Mouse (Mus musculus) lung, postnatal 0 days (tissue): Measurements from ENCODE around the gene Ypel3. TPM values are rescaled to one million over a fixed set of nuclear protein-coding genes. Genes with fewer than 3 reads are reported as not detected.

Source experiments
- ATAC-seq: fragments of 200-750 bp; cut with Nextera tagmentation; 2 replicates; pipeline ENCODE4 v1.8.0; 2017; ENCODE audit warnings: moderate library complexity
- DNase-seq: peaks from one replicate; pipeline ENCODE4 v3.0.0-alpha.2; 2016; ENCODE audit warnings: low spot score
- H3K27ac ChIP-seq: fragments of 300-500 bp; sonication (generic); 2 replicates; pipeline ENCODE4 v1.5.1; 2014; ENCODE audit warnings: antibody characterized with exemption, mild to moderate bottlenecking, low read length, mixed read lengths
- H3K27me3 ChIP-seq: fragments of 300-500 bp; sonication (generic); replicated peaks from 2 replicates; pipeline ENCODE4 v1.6.1; 2014; ENCODE audit warnings: low read length, mixed read lengths; ENCODE audit not compliant: insufficient read depth
- H3K36me3 ChIP-seq: fragments of 300-500 bp; sonication (generic); 2 replicates; pipeline ENCODE4 v1.6.1; 2014; ENCODE audit warnings: low read length, mixed read lengths; ENCODE audit not compliant: insufficient read depth
- H3K4me1 ChIP-seq: fragments of 300-500 bp; sonication (generic); 2 replicates; pipeline ENCODE4 v1.6.1; 2014; ENCODE audit warnings: antibody characterized with exemption, low read depth, low read length, mixed read lengths; ENCODE audit not compliant: insufficient read depth
- H3K4me2 ChIP-seq: fragments of 300-500 bp; sonication (generic); replicated peaks from 2 replicates; pipeline ENCODE4 v1.6.1; 2014; ENCODE audit warnings: low read depth, mild to moderate bottlenecking, low read length, moderate library complexity, mixed read lengths
- H3K4me3 ChIP-seq: fragments of 300-500 bp; sonication (generic); 2 replicates; pipeline ENCODE4 v1.5.1; 2014; ENCODE audit warnings: low read depth, low read length
- H3K9ac ChIP-seq: fragments of 300-500 bp; sonication (generic); replicated peaks from 2 replicates; pipeline ENCODE4 v1.6.1; 2014; ENCODE audit warnings: low read depth, mild to moderate bottlenecking
- H3K9me3 ChIP-seq: fragments of 300-500 bp; sonication (generic); 2 replicates; pipeline ENCODE4 v1.6.1; 2016; ENCODE audit warnings: low read length, mixed read lengths
- CTCF ChIP-seq: IDR thresholded peaks from 2 replicates; pipeline ENCODE4 v1.5.1; 2016; ENCODE audit warnings: antibody characterized with exemption, mild to moderate bottlenecking
- EP300 ChIP-seq: IDR thresholded peaks from 2 replicates; pipeline ENCODE4 v1.6.1; 2016; ENCODE audit warnings: antibody characterized with exemption, mild to moderate bottlenecking, control low read depth
- WGBS: fragments of 180-500 bp; shearing (Covaris S2); extraction: QIAGEN DNeasy Blood & Tissue Kit; methylation state at CpG from one replicate; pipeline ENCODE4 v1.1.7; 2014; 5-methylcytosine and 5-hydroxymethylcytosine counted together
- polyA plus RNA-seq: library from polyadenylated mRNA; unstranded; fragments of >200 nt; fragmentation: Nextera tagmentation; extraction: Ambion mirVana; gene quantifications from 2 replicates; pipeline ENCODE4 v1.2.1, GENCODE M21; 2015

Gene Ypel3
- polyA plus RNA-seq, 1 experiment from 2014 or later, result 340 TPM

GRCm38 (mm10) chr7:126754866-126755265 is 21.9 kb upstream of the Ypel3 start:
- no peaks in the 10 kb centered on the region for H3K36me3 ChIP-seq
- H3K27ac ChIP-seq, result peak overlapping the region; percentile 4; the same call in 1 of the 2 replicates
- H3K27me3 ChIP-seq, result no peaks in the 10 kb centered on the region
- ATAC-seq (peak; percentile 75), DNase-seq (peak; percentile 93)
- H3K4me2 ChIP-seq, result peak overlapping the region; percentile 23; the same call in 1 of the 2 replicates
- no peak overlapping the region for H3K9ac ChIP-seq
- H3K4me1 ChIP-seq, result no peaks in the 10 kb centered on the region
- TF ChIP-seq CTCF (peak; percentile 91), EP300 (no peak)
- no peak overlapping the region for H3K4me3 ChIP-seq
- WGBS, result under 1% methylated on average over 9 of the region's 9 CpGs
- H3K9me3 ChIP-seq, result no peaks in the 10 kb centered on the region

GRCm38 (mm10) chr7:126758539-126758938 is 18.2 kb upstream of the Ypel3 start:
- no peak overlapping the region for H3K9ac ChIP-seq
- 68% methylated on average over 7 of the region's 7 CpGs for WGBS
- H3K36me3 ChIP-seq, result peaks cover 14% of the 10 kb centered on the region; the same call in 1 of the 2 replicates
- H3K4me2 ChIP-seq, result no peak overlapping the region
- peaks cover 19% of the 10 kb centered on the region for H3K4me1 ChIP-seq
- peak; percentile 3 for DNase-seq
- no peak for ATAC-seq
- H3K4me3 ChIP-seq, result no peak overlapping the region
- H3K27me3 ChIP-seq, result no peaks in the 10 kb centered on the region
- no peak overlapping the region for H3K27ac ChIP-seq
- TF ChIP-seq CTCF (no peak), EP300 (no peak)
- no peaks in the 10 kb centered on the region for H3K9me3 ChIP-seq

GRCm38 (mm10) chr7:126759050-126759671 is 17.6 kb upstream of the Ypel3 start, which contains the start of gene Mapk3:
TSS of gene Mapk3 (plus strand) at chr7:126759601.
- TF ChIP-seq EP300 (no peak), CTCF (peak; percentile 80)
- DNase-seq (peak; percentile 97), ATAC-seq (peak; percentile 61)
- H3K9me3 ChIP-seq, result no peaks in the 10 kb centered on the region
- H3K27me3 ChIP-seq, result no peaks in the 10 kb centered on the region
- peaks cover 21% of the 10 kb centered on the region; the same call in 1 of the 2 replicates for H3K36me3 ChIP-seq
- H3K4me3 ChIP-seq, result peak within 1 kb of the TSS; percentile 93
- WGBS, result 1% methylated on average over 25 of the region's 38 CpGs
- H3K27ac ChIP-seq, result peak within 1 kb of the TSS; percentile 98
- peak within 1 kb of the TSS; percentile 89 for H3K9ac ChIP-seq
- H3K4me2 ChIP-seq, result peak within 1 kb of the TSS; percentile 92
- H3K4me1 ChIP-seq, result peaks cover 19% of the 10 kb centered on the region

- 1% methylated on average over 24 of the region's 24 CpGs for whole genome bisulfite sequencing
- peak overlapping the region; percentile 92 for H3K4me2 ChIP-seq
- ATAC-seq (peak; percentile 7), DNase-seq (no peak)
- peaks cover 27% of the 10 kb centered on the region; the same call in 1 of the 2 replicates for H3K36me3 ChIP-seq
- H3K4me1 ChIP-seq, result peaks cover 19% of the 10 kb centered on the region
- TF ChIP-seq CTCF (no peak), EP300 (no peak)
- no peaks in the 10 kb centered on the region for H3K9me3 ChIP-seq
- peak overlapping the region; percentile 93 for H3K4me3 ChIP-seq
- no peaks in the 10 kb centered on the region for H3K27me3 ChIP-seq
- H3K27ac ChIP-seq, result peak overlapping the region; percentile 98
- H3K9ac ChIP-seq, result peak overlapping the region; percentile 89
These were observed 16.9 kb upstream of the Ypel3 start for GRCm38 (mm10) chr7:126759672-126760390.

GRCm38 (mm10) chr7:126760391-126760802 is 16.4 kb upstream of the Ypel3 start:
- DNase-seq (peak; percentile 97), ATAC-seq (peak; percentile 90)
- Histone ChIP-seq H3K4me3 (peak overlapping the region; percentile 93), H3K9me3 (no peaks in the 10 kb centered on the region), H3K27me3 (no peaks in the 10 kb centered on the region), H3K27ac (peak overlapping the region; percentile 98), H3K4me2 (peak overlapping the region; percentile 92), H3K36me3 (peaks cover 30% of the 10 kb centered on the region; the same call in 1 of the 2 replicates), H3K9ac (peak overlapping the region; percentile 89), H3K4me1 (peaks cover 19% of the 10 kb centered on the region)
- TF ChIP-seq CTCF (no peak), EP300 (peak; percentile 80)
- 10% methylated on average over 3 of the region's 3 CpGs for WGBS

- Histone ChIP-seq H3K27ac (peak overlapping the region; percentile 98), H3K4me1 (peaks cover 19% of the 10 kb centered on the region), H3K27me3 (no peaks in the 10 kb centered on the region), H3K9me3 (no peaks in the 10 kb centered on the region), H3K9ac (no peak overlapping the region), H3K4me3 (0 out of 2 replicates have a peak overlapping the region, but pooled peaks have one; percentile 93), H3K36me3 (peaks cover 30% of the 10 kb centered on the region; the same call in 1 of the 2 replicates), H3K4me2 (peak overlapping the region; percentile 92)
- TF ChIP-seq EP300 (no peak), CTCF (no peak)
- ATAC-seq (no peak), DNase-seq (no peak)
- WGBS, result 34% methylated on average over 4 of the region's 4 CpGs
These were observed 15.8 kb upstream of the Ypel3 start for GRCm38 (mm10) chr7:126760956-126761355.
